ENCODE assay signal across 23 mouse cellular contexts in the genomic region with DNA sequence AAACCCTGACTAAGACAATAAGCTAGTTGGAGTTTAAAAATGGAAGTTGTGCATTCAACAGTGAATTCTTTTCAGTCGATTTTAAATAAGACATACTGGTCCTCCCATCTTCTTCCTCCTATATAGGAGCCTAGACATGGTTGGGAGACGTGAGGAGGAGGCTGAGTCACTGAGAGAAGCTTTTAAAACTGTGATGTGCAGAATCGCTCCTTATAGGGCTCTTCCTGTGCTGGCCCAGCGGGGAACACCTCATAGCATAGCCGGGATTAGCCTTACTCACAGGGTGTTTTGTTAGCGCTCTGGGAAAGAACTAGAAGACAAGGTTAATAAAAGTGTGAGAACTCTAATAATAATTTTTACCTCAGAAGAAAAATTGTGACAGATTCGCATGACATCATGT.
"Had no signal": no experiment of that assay in that cellular context is flagged by ENCODE, and none has a peak within 500 bp of the region (broad histone marks: within the 10 kb centered on the region; RNA-seq: fewer than 3 reads in every experiment).

No protein-coding gene starts in this region.

- H3K27ac ChIP-seq: limb, embryonic 10.5 days; limb, embryonic 13.5 days; liver, embryonic 12.5 days; liver, embryonic 15.5 days; lung, embryonic 15.5 days; midbrain, embryonic 10.5 days; midbrain, embryonic 13.5 days; neural tube, embryonic 13.5 days had no signal

- ATAC-seq: liver, embryonic 12.5 days; midbrain, embryonic 13.5 days; midbrain, embryonic 16.5 days had no signal

- H3K4me3 ChIP-seq: limb, embryonic 10.5 days; limb, embryonic 13.5 days; liver, embryonic 12.5 days; liver, embryonic 15.5 days; lung, embryonic 15.5 days; megakaryocyte, embryonic 14.5 days; midbrain, embryonic 10.5 days; midbrain, embryonic 13.5 days; myocyte; neural tube, embryonic 13.5 days had no signal

- H3K9me3 ChIP-seq: limb, embryonic 10.5 days; limb, embryonic 13.5 days; liver, embryonic 12.5 days; liver, embryonic 15.5 days; lung, embryonic 15.5 days; megakaryocyte, embryonic 14.5 days; midbrain, embryonic 10.5 days; midbrain, embryonic 13.5 days; neural tube, embryonic 13.5 days had no signal

- H3K9ac ChIP-seq: limb, embryonic 13.5 days; liver, embryonic 12.5 days; liver, embryonic 15.5 days; lung, embryonic 15.5 days; midbrain, embryonic 13.5 days; neural tube, embryonic 13.5 days had no signal

- H3K4me2 ChIP-seq: limb, embryonic 13.5 days; liver, embryonic 12.5 days; liver, embryonic 15.5 days; lung, embryonic 15.5 days; midbrain, embryonic 13.5 days; neural tube, embryonic 13.5 days had no signal

- DNase-seq: kidney, adult 18-20 months; kidney, adult 9 months; kidney, postnatal 14 days; kidney, postnatal 4 days; liver; lung, adult 18-20 months; lung, postnatal 10 days; lung, postnatal 36 days; retina, postnatal 1 day; thymus, adult 2 months; thymus, postnatal 14 days; thymus, postnatal 4 days had no signal

- H3K27me3 ChIP-seq: limb, embryonic 13.5 days; liver, embryonic 12.5 days; liver, embryonic 15.5 days; lung, embryonic 15.5 days; megakaryocyte, embryonic 14.5 days; midbrain, embryonic 13.5 days; neural tube, embryonic 13.5 days had no signal

- H3K36me3 ChIP-seq: limb, embryonic 10.5 days; limb, embryonic 13.5 days; liver, embryonic 12.5 days; liver, embryonic 15.5 days; lung, embryonic 15.5 days; midbrain, embryonic 10.5 days; midbrain, embryonic 13.5 days; neural tube, embryonic 13.5 days had no signal

- H3K4me1 ChIP-seq: liver, embryonic 12.5 days; liver, embryonic 15.5 days; lung, embryonic 15.5 days; megakaryocyte, embryonic 14.5 days; midbrain, embryonic 10.5 days; midbrain, embryonic 13.5 days; neural tube, embryonic 13.5 days had no signal
